Mouse (Mus musculus): ENCODE measurements at regions not wholly inside any gene's neighbourhood (a gene's known extent, or its start where the extent isn't known, plus 50 kb on each side); places are given as distances from the start of the nearest gene placed in this dataset.

GRCm38 (mm10) chr12:30647511-30647910, 63.3 kb downstream of the Tmem18 start:
- Histone ChIP-seq H3K4me3 (ENCODE audit: low read length) (no peak overlapping the region), H3K27ac (ENCODE audit: low read depth, low read length) (no peak overlapping the region), H3K36me3 (ENCODE audit: control insufficient read depth, insufficient read depth, low read length) (no peaks in the 10 kb centered on the region), H3K9ac (ENCODE audit: low read depth, low read length) (no peak overlapping the region), H3K4me2 (replicated peaks; ENCODE audit: low read depth, low read length) (no peak overlapping the region), H3K27me3 (ENCODE audit: control insufficient read depth, insufficient read depth, low read length) (no peaks in the 10 kb centered on the region), H3K4me1 (ENCODE audit: control insufficient read depth, insufficient read depth, low read length) (no peaks in the 10 kb centered on the region), H3K9me3 (ENCODE audit: control insufficient read depth, low read length) (no peaks in the 10 kb centered on the region)
- no peak for ATAC-seq (ENCODE audit: low FRiP score, low TSS enrichment)
- 47% methylated on average over 3 of the region's 3 CpGs for WGBS

GRCm38 (mm10) chr12:30651506-30651905, 67.3 kb downstream of the Tmem18 start:
- Histone ChIP-seq H3K9me3 (ENCODE audit: control insufficient read depth, low read length) (no peaks in the 10 kb centered on the region), H3K9ac (ENCODE audit: low read depth, low read length) (no peak overlapping the region), H3K27ac (ENCODE audit: low read depth, low read length) (no peak overlapping the region), H3K27me3 (ENCODE audit: control insufficient read depth, insufficient read depth, low read length) (no peaks in the 10 kb centered on the region), H3K4me2 (replicated peaks; ENCODE audit: low read depth, low read length) (no peak overlapping the region), H3K4me3 (ENCODE audit: low read length) (no peak overlapping the region), H3K36me3 (ENCODE audit: control insufficient read depth, insufficient read depth, low read length) (no peaks in the 10 kb centered on the region), H3K4me1 (ENCODE audit: control insufficient read depth, insufficient read depth, low read length) (no peaks in the 10 kb centered on the region)
- 86% methylated on average over 1 of the region's 1 CpGs for WGBS
- no peak for ATAC-seq (ENCODE audit: low FRiP score, low TSS enrichment)

- no peak overlapping the region for H3K9ac ChIP-seq (ENCODE audit: low read depth, low read length)
- no peak for ATAC-seq (ENCODE audit: low FRiP score, low TSS enrichment)
- H3K4me1 ChIP-seq (ENCODE audit: control insufficient read depth, insufficient read depth, low read length), result no peaks in the 10 kb centered on the region
- no peak overlapping the region for H3K4me3 ChIP-seq (ENCODE audit: low read length)
- H3K27me3 ChIP-seq (ENCODE audit: control insufficient read depth, insufficient read depth, low read length), result no peaks in the 10 kb centered on the region
- H3K4me2 ChIP-seq (replicated peaks; ENCODE audit: low read depth, low read length), result no peak overlapping the region
- H3K9me3 ChIP-seq (ENCODE audit: control insufficient read depth, low read length), result no peaks in the 10 kb centered on the region
- no peaks in the 10 kb centered on the region for H3K36me3 ChIP-seq (ENCODE audit: control insufficient read depth, insufficient read depth, low read length)
- WGBS, result 66% methylated on average over 5 of the region's 5 CpGs
- no peak overlapping the region for H3K27ac ChIP-seq (ENCODE audit: low read depth, low read length)
These were observed 70.3 kb downstream of the Tmem18 start for GRCm38 (mm10) chr12:30654347-30655075.

GRCm38 (mm10) chr12:30655076-30655421, 70.8 kb downstream of the Tmem18 start:
- no peak for ATAC-seq (ENCODE audit: low FRiP score, low TSS enrichment)
- H3K4me3 ChIP-seq (ENCODE audit: low read length), result no peak overlapping the region
- no peaks in the 10 kb centered on the region for H3K36me3 ChIP-seq (ENCODE audit: control insufficient read depth, insufficient read depth, low read length)
- no peaks in the 10 kb centered on the region for H3K27me3 ChIP-seq (ENCODE audit: control insufficient read depth, insufficient read depth, low read length)
- WGBS, result 95% methylated on average over 1 of the region's 1 CpGs
- no peak overlapping the region for H3K4me2 ChIP-seq (replicated peaks; ENCODE audit: low read depth, low read length)
- no peak overlapping the region for H3K9ac ChIP-seq (ENCODE audit: low read depth, low read length)
- H3K27ac ChIP-seq (ENCODE audit: low read depth, low read length), result no peak overlapping the region
- H3K9me3 ChIP-seq (ENCODE audit: control insufficient read depth, low read length), result no peaks in the 10 kb centered on the region
- H3K4me1 ChIP-seq (ENCODE audit: control insufficient read depth, insufficient read depth, low read length), result no peaks in the 10 kb centered on the region

GRCm38 (mm10) chr12:30678826-30679225, 94.6 kb downstream of the Tmem18 start:
- Histone ChIP-seq H3K4me3 (ENCODE audit: low read length) (no peak overlapping the region), H3K36me3 (ENCODE audit: control insufficient read depth, insufficient read depth, low read length) (no peaks in the 10 kb centered on the region), H3K9ac (ENCODE audit: low read depth, low read length) (no peak overlapping the region), H3K9me3 (ENCODE audit: control insufficient read depth, low read length) (no peaks in the 10 kb centered on the region), H3K4me2 (replicated peaks; ENCODE audit: low read depth, low read length) (no peak overlapping the region), H3K27me3 (ENCODE audit: control insufficient read depth, insufficient read depth, low read length) (no peaks in the 10 kb centered on the region), H3K27ac (ENCODE audit: low read depth, low read length) (no peak overlapping the region), H3K4me1 (ENCODE audit: control insufficient read depth, insufficient read depth, low read length) (no peaks in the 10 kb centered on the region)
- WGBS, result 92% methylated on average over 2 of the region's 2 CpGs
- ATAC-seq (ENCODE audit: low FRiP score, low TSS enrichment), result no peak

- Histone ChIP-seq H3K4me1 (ENCODE audit: control insufficient read depth, insufficient read depth, low read length) (no peaks in the 10 kb centered on the region), H3K4me2 (replicated peaks; ENCODE audit: low read depth, low read length) (no peak overlapping the region), H3K4me3 (ENCODE audit: low read length) (no peak overlapping the region), H3K27ac (ENCODE audit: low read depth, low read length) (no peak overlapping the region), H3K36me3 (ENCODE audit: control insufficient read depth, insufficient read depth, low read length) (no peaks in the 10 kb centered on the region), H3K9me3 (ENCODE audit: control insufficient read depth, low read length) (no peaks in the 10 kb centered on the region), H3K27me3 (ENCODE audit: control insufficient read depth, insufficient read depth, low read length) (no peaks in the 10 kb centered on the region), H3K9ac (ENCODE audit: low read depth, low read length) (no peak overlapping the region)
- 63% methylated on average over 4 of the region's 4 CpGs for WGBS
- no peak for ATAC-seq (ENCODE audit: low FRiP score, low TSS enrichment)
These were observed 105.8 kb downstream of the Tmem18 start for GRCm38 (mm10) chr12:30690038-30690437.

- H3K4me3 ChIP-seq (ENCODE audit: low read length), result no peak overlapping the region
- no peaks in the 10 kb centered on the region for H3K27me3 ChIP-seq (ENCODE audit: control insufficient read depth, insufficient read depth, low read length)
- H3K4me2 ChIP-seq (replicated peaks; ENCODE audit: low read depth, low read length), result no peak overlapping the region
- no peak for ATAC-seq (ENCODE audit: low FRiP score, low TSS enrichment)
- no peak overlapping the region for H3K9ac ChIP-seq (ENCODE audit: low read depth, low read length)
- H3K9me3 ChIP-seq (ENCODE audit: control insufficient read depth, low read length), result no peaks in the 10 kb centered on the region
- WGBS, result 31% methylated on average over 3 of the region's 3 CpGs
- no peaks in the 10 kb centered on the region for H3K36me3 ChIP-seq (ENCODE audit: control insufficient read depth, insufficient read depth, low read length)
- no peaks in the 10 kb centered on the region for H3K4me1 ChIP-seq (ENCODE audit: control insufficient read depth, insufficient read depth, low read length)
- no peak overlapping the region for H3K27ac ChIP-seq (ENCODE audit: low read depth, low read length)
These were observed 109.3 kb downstream of the Tmem18 start for GRCm38 (mm10) chr12:30693540-30693939.

- Histone ChIP-seq H3K27ac (ENCODE audit: low read depth, low read length) (no peak overlapping the region), H3K27me3 (ENCODE audit: control insufficient read depth, insufficient read depth, low read length) (no peaks in the 10 kb centered on the region), H3K9me3 (ENCODE audit: control insufficient read depth, low read length) (no peaks in the 10 kb centered on the region), H3K4me1 (ENCODE audit: control insufficient read depth, insufficient read depth, low read length) (no peaks in the 10 kb centered on the region), H3K36me3 (ENCODE audit: control insufficient read depth, insufficient read depth, low read length) (no peaks in the 10 kb centered on the region), H3K4me2 (replicated peaks; ENCODE audit: low read depth, low read length) (no peak overlapping the region), H3K4me3 (ENCODE audit: low read length) (no peak overlapping the region), H3K9ac (ENCODE audit: low read depth, low read length) (no peak overlapping the region)
- 78% methylated on average over 6 of the region's 6 CpGs for WGBS
- no peak for ATAC-seq (ENCODE audit: low FRiP score, low TSS enrichment)
These were observed 114.0 kb downstream of the Tmem18 start for GRCm38 (mm10) chr12:30698256-30698655.

- ATAC-seq (ENCODE audit: low FRiP score, low TSS enrichment), result no peak
- 85% methylated on average over 3 of the region's 3 CpGs for WGBS
- H3K9me3 ChIP-seq (ENCODE audit: control insufficient read depth, low read length), result no peaks in the 10 kb centered on the region
- H3K27ac ChIP-seq (ENCODE audit: low read depth, low read length), result no peak overlapping the region
- no peak overlapping the region for H3K4me2 ChIP-seq (replicated peaks; ENCODE audit: low read depth, low read length)
- H3K36me3 ChIP-seq (ENCODE audit: control insufficient read depth, insufficient read depth, low read length), result no peaks in the 10 kb centered on the region
- no peaks in the 10 kb centered on the region for H3K4me1 ChIP-seq (ENCODE audit: control insufficient read depth, insufficient read depth, low read length)
- no peak overlapping the region for H3K9ac ChIP-seq (ENCODE audit: low read depth, low read length)
- H3K4me3 ChIP-seq (ENCODE audit: low read length), result no peak overlapping the region
- H3K27me3 ChIP-seq (ENCODE audit: control insufficient read depth, insufficient read depth, low read length), result no peaks in the 10 kb centered on the region
These were observed 119.5 kb downstream of the Tmem18 start for GRCm38 (mm10) chr12:30703691-30704090.
